Mouse (Mus musculus) forebrain, embryonic 16.5 days (tissue): ENCODE measurements around the gene Gm5862. TPM values are rescaled to one million over a fixed set of nuclear protein-coding genes. Genes with fewer than 3 reads are reported as not detected.

Source experiments
- polyA plus RNA-seq: library from polyadenylated mRNA; unstranded; fragments of >200 nt; fragmentation: Nextera tagmentation; extraction: Ambion mirVana; gene quantifications from 2 replicates; pipeline ENCODE4 v1.2.1, GENCODE M21; 2015

The Gm5862 gene
- polyA plus RNA-seq, 1 experiment from 2014 or later, result not detected

Other genes starting within 250 kb of the Gm5862 start
- gene Gm21663, start 80.5 kb downstream of the Gm5862 start, polyA plus RNA-seq, result 0.11 TPM in 1 of 2 replicates, not detected in the other
- 0.11 TPM in 1 of 2 replicates, not detected in the other for gene Gm21671, start 68.5 kb downstream of the Gm5862 start, polyA plus RNA-seq
- 0.11 TPM in 1 of 2 replicates, not detected in the other for gene Gm21680, start 50.3 kb downstream of the Gm5862 start, polyA plus RNA-seq
- gene Gm21698, start 34.3 kb downstream of the Gm5862 start, polyA plus RNA-seq, result 0.28 TPM in 1 of 2 replicates, not detected in the other
- 0.29 TPM in 1 of 2 replicates, not detected in the other for gene Gm1979, start 18.1 kb downstream of the Gm5862 start, polyA plus RNA-seq
- gene Speer4a, start 16.6 kb upstream of the Gm5862 start, polyA plus RNA-seq, result 0.19 TPM in 1 of 2 replicates, not detected in the other
- 0.06 TPM in 1 of 2 replicates, not detected in the other for gene Gm7347, start 35.7 kb upstream of the Gm5862 start, polyA plus RNA-seq
- gene Gm10471, start 66.4 kb upstream of the Gm5862 start, polyA plus RNA-seq, result not detected in 2 replicates
- gene 5031410I06Rik, start 82.4 kb upstream of the Gm5862 start, polyA plus RNA-seq, result not detected in 2 replicates
- not detected in 2 replicates for gene Gm10220, start 98.5 kb upstream of the Gm5862 start, polyA plus RNA-seq
- gene Gm7361, start 234.8 kb upstream of the Gm5862 start, polyA plus RNA-seq, result not detected in 2 replicates